Mouse (Mus musculus) megakaryocyte, embryonic 14.5 days (primary cell): ENCODE measurements at regions not wholly inside any gene's neighbourhood (a gene's known extent, or its start where the extent isn't known, plus 50 kb on each side); places are given as distances from the start of the nearest gene placed in this dataset.

Experiments
- FLI1 ChIP-seq: IDR thresholded peaks from 2 replicates; pipeline ENCODE4 v1.6.1; 2012; ENCODE audit warnings: low read length, inconsistent platforms, mixed read lengths
- GATA1 ChIP-seq: IDR thresholded peaks from 3 replicates; pipeline ENCODE4 v1.6.1; 2012; ENCODE audit warnings: mixed read lengths, low read length, inconsistent platforms, borderline replicate concordance

DNA sequence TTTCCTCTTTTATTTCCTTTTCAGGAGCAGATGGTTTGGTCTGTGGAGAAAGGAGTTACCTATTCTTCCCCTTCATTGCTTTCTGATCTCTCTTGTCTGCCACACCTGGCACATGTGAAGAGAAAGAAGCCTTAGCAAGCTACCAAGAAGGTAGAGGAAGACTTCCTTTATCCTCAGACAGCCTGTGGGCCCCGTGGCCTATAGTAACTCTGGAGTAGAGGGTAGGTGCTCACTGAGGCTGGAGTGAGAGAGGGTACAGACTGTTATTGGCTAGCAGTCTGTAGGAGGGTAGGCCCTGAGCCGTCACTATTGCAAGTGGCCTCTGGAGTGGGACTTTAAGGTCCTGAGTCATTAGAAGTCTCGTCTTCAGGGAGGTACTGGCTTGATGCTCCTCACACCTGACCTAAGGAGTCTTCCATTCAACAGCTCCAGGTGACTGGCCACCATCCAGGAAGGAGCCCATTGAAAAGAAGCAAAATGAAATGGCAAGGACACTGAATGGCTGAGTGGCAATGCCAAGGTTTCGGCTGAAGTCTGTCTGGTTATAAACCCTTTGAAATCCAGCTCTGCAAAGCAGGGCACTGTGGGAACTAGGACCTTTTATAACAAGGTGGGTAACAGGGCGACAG is 186.2 kb upstream of the Map3k1 start:
- no peak for TF ChIP-seq GATA1
- TF ChIP-seq FLI1, result no peak
